Mouse (Mus musculus) embryo, embryonic 9.5 days (tissue): ENCODE measurements around the gene Smim5.

Experiments used
- DNase-seq: peaks from one replicate; pipeline ENCODE4 v3.0.0-alpha.2; 2017; ENCODE audit errors: extremely low spot score

The Smim5 gene

GRCm38 (mm10) chr11:115921986-115922385 lies 22.2 kb downstream of the Smim5 start:
- no peak for DNase-seq

- no peak for DNase-seq
Measured at GRCm38 (mm10) chr11:115929031-115929430, 29.3 kb downstream of the Smim5 start.

- no peak for DNase-seq
Measured at GRCm38 (mm10) chr11:115929818-115930217, 30.1 kb downstream of the Smim5 start.

- DNase-seq = no peak
Measured at GRCm38 (mm10) chr11:115931235-115931634, 31.5 kb downstream of the Smim5 start.

GRCm38 (mm10) chr11:115933108-115933746 lies 33.5 kb downstream of the Smim5 start, which contains the start of the genes Sap30bp and Recql5:
Gene Sap30bp, plus strand, starts transcription at chr11:115933282.
Gene Recql5, minus strand, starts transcription at chr11:115933477.
- DNase-seq = peak; percentile 98

- DNase-seq = no peak
Measured at GRCm38 (mm10) chr11:115933747-115934110, 34.0 kb downstream of the Smim5 start.

GRCm38 (mm10) chr11:115939690-115940329 lies 40.0 kb downstream of the Smim5 start:
- DNase-seq = peak; percentile 48

- no peak for DNase-seq
Measured at GRCm38 (mm10) chr11:115941980-115942379, 42.2 kb downstream of the Smim5 start.

GRCm38 (mm10) chr11:115945247-115945646 lies 45.5 kb downstream of the Smim5 start:
- no peak for DNase-seq

- DNase-seq = no peak
Measured at GRCm38 (mm10) chr11:115946221-115946828, 46.6 kb downstream of the Smim5 start.

- no peak for DNase-seq
Measured at GRCm38 (mm10) chr11:115948316-115948715, 48.5 kb downstream of the Smim5 start.

- no peak for DNase-seq
Measured at GRCm38 (mm10) chr11:115950719-115951118, 51.0 kb downstream of the Smim5 start.

GRCm38 (mm10) chr11:115954712-115955111 lies 54.9 kb downstream of the Smim5 start:
- no peak for DNase-seq

GRCm38 (mm10) chr11:115955195-115955858 lies 55.6 kb downstream of the Smim5 start:
- no peak for DNase-seq
